Mouse (Mus musculus) MEL-GATA-1-ER (cell line): ENCODE results near the gene Slc29a4.

ENCODE experiments used
- DNase-seq: peaks from one replicate; pipeline ENCODE4 v3.0.0-alpha.2; 2012; ENCODE audit warnings: low read depth; ENCODE audit errors: extremely low read depth

Slc29a4 gene

GRCm38 (mm10) chr5:142692248-142692647, at the start of gene Slc29a4:
TSS of gene Slc29a4 (plus strand) at chr5:142692512.
- no peak for DNase-seq

- DNase-seq: no peak
Measured at GRCm38 (mm10) chr5:142648162-142648561, 44.1 kb upstream of the Slc29a4 start.

- DNase-seq: no peak
Measured at GRCm38 (mm10) chr5:142649460-142650050, 42.8 kb upstream of the Slc29a4 start.

GRCm38 (mm10) chr5:142650390-142650789, 41.9 kb upstream of the Slc29a4 start:
- DNase-seq: no peak

DNA sequence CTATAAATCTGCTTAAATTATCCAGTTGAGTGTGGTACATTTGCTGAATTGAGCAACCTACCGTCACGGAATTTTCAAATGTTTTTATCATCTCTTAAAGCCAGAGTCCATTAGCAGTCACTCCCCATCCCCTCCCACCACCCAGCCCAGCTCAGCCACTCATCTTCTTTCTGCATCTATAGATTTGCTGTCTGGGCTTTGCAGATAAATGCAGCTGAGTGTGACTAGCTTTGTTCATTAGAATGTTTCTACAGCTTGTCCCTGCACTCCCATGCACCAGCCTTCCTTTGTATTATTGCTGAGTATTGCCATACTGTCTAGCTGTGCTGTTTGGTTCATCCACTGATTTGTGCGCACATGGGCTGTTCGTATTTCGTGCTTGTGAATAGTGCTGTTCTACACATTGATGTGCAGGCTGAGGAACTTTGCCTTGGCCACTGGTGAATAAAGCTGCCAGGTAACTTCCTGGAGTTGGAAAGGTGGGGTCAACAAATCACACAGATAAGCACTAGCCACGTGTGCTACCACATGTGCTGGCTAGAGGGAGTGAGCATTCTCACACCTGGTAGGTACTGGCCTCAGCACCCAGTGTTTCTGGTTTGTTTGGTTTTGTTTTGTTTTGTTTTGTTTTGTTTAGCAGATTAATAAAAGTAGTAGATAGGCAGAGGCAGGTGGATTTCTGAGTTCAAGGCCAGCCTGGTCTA, 41.4 kb upstream of the Slc29a4 start:
- peak; percentile 23 for DNase-seq

DNA sequence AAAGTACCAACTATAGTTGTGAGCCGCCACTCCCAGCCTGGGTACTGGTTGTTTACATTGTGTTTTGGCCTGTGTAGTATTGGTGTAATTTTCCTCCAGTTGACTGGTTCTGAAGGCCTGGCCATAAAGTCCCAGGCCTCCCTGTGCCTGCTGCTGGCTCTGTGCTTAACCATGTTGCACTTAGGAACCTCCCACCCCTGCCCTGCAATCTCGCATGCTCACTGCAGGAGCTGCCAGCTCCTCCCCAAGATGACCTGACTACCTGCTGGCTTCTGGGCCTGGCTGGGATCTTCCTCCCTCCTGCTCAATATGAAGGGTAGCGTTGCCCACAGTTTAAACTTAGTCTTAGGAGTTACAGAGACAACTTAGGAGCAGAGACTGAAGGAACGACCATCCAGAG, 40.0 kb upstream of the Slc29a4 start:
- no peak for DNase-seq

DNA sequence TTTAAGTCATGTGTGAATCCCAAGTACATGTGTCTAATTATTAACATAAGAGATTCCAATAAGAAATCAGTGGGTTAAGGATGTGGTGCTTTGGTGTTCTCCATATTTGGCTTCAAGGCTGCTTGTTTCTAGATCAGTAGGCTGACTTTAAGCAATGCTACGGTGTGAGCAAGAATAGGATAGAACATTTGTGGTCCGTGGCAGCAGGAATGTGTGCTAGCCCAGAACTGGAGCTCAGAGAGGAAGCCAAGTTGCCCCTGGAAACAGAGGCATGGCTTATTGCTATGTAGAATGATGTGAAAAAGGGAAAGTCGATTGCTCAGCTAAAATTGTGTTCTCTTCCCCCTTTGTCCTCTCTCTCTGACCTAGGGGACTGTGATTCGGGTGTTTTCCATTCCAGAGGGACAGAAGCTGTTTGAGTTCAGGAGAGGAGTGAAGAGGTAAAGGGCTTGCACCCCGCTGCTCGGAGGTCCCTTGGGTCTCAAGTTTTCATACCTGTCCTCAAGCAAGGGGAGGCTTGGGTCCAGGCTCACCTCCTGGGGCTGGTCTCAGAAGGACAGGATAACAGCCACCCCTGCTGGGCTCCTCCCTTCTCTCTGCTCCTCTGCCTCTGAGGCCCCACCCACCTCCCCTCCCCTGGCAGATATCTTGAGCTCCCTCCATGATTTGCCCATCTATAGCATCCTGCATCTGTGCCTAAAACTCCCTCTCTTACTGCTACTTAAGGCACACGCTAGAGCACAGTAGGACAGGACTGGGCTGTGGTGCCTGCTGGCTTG, 31.5 kb upstream of the Slc29a4 start:
- no peak for DNase-seq

GRCm38 (mm10) chr5:142667921-142668320, 24.4 kb upstream of the Slc29a4 start:
- no peak for DNase-seq

GRCm38 (mm10) chr5:142668556-142669263, 23.6 kb upstream of the Slc29a4 start:
- no peak for DNase-seq

- no peak for DNase-seq
Measured at GRCm38 (mm10) chr5:142669726-142670125, 22.6 kb upstream of the Slc29a4 start.

DNA sequence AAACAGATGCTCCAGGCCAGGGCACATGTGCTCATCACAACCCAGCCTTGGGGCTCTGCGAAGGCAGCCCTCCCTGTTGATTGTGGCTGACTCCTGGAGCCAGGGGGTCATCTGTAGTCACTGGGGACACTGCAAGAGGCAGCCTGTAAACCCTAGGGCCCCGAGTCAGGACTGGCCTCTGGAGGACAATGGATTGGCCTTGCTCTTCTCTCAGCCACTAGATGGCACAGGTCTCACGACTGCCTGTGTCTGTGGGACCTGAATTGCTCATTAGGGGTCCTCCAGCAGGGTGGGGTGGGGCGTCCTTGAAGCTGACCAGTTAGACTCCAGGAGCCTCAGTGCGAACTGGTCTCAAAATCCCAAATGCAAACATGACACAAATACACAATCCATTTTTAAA, 19.2 kb upstream of the Slc29a4 start:
- DNase-seq: no peak

DNA sequence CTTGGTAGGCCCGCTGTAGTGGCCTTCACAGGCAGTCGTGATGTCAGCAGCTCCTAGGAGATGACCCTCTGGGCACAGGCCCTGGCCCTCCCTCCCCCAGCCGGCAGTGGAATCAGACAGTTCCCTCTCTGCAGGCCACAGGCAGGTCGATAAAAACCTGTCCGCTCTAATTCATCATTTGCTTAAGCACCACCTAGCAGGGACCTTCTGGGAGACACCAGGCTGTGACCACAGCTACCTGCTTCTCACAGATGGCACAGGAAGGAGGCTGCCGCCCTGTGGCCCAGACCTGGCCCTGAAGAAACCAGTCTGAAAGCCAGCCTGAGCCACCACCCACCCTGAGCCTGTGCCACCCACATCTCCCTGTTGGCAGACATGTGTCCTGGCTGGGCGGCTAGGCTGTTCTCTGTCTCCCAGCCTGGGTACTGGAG, 14.2 kb upstream of the Slc29a4 start:
- no peak for DNase-seq

- no peak for DNase-seq
Measured at GRCm38 (mm10) chr5:142679065-142679464, 13.2 kb upstream of the Slc29a4 start.

DNA sequence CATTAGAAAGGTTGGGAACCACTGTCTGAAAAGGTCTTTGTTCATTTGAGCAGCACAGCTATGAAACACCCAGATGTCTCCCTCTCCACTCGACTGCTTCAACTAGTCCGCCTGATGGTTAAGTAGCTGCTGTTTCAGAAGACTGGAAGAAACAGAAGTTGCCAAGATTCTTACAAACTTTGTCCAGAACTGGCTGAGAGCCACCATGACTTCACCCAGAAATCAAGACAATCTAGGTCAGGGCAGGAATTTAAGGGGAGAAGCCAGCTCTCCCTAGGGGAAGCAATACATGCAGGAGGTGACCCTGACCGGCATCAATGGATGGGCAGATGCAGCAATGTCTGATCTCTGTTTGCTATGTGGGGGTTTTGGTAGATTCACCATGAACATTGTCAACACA, 10.4 kb upstream of the Slc29a4 start:
- no peak for DNase-seq

DNA sequence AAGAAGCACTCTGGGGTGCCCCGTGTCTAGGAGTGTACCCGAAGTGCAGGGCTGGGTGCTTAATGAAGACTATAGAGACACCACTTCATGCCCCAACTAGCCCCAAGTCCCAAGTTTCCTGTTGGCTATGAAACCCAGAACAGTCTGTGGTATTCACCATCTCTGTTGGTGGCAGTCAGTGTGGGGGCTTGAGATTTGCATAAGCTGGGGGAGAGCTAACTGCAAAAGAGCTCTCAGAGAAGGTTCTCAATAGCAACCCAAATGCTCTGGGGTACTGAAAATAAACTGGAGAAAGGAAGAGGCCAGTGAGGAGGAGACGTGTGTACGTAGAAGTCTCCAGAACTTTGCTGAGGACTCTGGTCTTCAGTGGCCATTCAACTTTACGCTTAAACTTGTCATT, 9.8 kb upstream of the Slc29a4 start:
- DNase-seq: no peak

DNA sequence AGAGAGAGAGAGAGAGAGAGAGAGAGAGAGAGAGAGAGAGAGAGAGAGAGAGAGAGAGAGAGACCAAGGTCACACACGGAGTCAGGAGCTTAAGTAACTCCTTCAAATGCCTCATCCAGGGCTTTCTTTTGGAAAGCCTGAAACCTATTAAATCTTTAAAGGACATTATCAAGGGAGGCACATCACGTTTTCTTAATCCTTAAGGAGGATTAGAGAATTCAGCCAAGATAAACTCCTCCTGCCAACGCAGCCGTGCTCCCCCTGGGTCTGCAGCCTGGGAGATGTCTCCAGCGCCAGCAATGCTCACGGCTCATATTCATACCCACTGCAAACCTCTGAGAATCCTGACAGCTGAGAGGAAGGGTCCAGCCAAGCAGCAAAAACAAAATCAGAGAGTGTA, 3.4 kb upstream of the Slc29a4 start:
- DNase-seq: no peak

DNA sequence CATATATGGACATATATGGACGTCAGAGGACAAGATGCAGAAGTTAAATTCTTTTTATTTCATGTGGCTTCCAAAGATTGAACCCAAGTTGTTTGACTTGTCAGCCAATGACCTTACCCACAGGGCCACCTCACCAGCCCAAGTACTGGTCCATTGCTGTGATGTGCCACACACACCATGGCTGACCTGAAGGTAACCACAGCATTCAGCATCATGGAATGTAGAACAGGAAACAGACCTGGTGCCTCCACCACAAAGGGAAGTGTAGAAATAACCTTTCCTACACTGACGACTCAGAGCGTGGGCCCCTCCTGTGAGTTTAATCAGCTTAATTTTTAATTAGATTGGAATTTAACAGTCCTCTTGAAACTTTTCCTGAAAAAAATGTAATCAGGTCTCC, 2.0 kb upstream of the Slc29a4 start:
- DNase-seq: no peak

DNA sequence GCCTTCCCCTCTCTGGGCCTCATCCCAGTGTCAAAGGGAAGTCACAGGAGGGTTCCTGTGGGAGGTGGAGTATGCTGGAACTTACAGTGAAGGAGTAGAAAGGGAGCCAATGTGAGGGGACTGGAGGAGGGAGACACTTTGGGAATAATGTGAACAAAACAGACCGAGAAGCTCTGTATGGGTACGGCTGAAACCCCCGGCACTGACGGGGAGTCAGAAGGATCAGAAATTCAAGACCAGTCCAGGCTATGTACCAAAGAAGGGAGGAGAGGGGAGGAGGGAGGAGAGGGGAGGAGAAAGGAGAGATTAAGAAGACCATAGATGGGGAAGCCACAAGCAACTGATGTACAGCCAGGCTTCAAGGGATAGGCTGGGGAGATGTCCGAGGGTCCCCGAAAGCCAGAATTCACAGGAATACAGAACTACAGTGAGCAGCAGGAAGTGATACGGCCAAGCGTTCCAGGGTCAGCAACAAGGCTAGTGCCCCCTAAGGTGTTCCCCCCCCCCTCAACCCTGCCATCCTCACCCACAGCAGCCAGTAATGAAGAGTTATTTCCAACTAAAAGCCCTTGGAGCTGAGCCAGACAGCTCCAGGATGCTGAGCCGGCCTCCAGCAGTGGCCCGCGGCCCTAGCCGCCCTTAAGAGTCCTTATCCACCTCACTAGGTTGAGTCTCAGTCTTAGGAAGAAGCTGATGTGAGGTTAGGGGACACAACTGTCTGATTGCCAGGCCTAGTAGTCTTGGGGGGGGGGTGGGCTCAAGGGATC, 842 bp downstream of the Slc29a4 start:
- no peak for DNase-seq

GRCm38 (mm10) chr5:142693738-142694430, 1.6 kb downstream of the Slc29a4 start:
- no peak for DNase-seq

DNA sequence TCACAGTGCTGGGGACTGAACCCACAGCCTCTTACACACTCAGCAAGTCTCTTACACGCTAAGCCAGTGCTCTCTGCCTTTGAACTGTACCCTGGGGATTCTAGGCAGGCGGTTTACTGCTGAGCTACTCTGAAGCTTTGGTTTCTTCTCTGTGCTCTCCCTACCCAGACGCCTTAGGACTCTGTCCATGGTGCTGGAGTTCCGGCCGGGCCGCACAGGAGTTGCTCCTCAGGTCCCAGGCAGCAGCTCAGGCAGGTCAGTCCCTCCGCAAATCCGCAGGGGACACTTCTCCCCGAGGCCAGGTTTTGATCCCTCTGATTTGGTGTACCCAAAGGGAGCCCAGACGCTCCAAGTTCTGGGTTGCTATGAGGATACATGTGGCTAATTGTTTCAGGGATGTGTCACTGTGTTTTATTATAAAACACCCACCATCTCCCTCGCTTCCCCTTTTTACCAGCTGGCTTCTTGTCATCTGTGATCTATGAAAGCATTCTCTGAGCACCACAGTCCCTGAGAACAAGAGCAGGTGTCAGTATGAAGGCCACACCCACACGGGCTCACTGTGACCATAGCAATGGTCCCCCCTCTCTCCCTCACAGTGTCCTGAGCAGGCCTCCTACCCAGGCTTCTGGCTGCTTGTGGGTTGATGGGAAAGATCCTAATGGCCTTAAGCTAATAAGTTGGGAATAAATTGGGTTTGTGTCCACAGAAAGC, 2.5 kb downstream of the Slc29a4 start:
- DNase-seq: no peak
